Mouse (Mus musculus) ovary, postnatal 36 days (tissue): ENCODE data around the gene Lum.

Experiments
- DNase-seq: peaks from one replicate; pipeline ENCODE4 v3.0.0; 2022; ENCODE audit warnings: low spot score, mixed read lengths

The Lum gene

DNA sequence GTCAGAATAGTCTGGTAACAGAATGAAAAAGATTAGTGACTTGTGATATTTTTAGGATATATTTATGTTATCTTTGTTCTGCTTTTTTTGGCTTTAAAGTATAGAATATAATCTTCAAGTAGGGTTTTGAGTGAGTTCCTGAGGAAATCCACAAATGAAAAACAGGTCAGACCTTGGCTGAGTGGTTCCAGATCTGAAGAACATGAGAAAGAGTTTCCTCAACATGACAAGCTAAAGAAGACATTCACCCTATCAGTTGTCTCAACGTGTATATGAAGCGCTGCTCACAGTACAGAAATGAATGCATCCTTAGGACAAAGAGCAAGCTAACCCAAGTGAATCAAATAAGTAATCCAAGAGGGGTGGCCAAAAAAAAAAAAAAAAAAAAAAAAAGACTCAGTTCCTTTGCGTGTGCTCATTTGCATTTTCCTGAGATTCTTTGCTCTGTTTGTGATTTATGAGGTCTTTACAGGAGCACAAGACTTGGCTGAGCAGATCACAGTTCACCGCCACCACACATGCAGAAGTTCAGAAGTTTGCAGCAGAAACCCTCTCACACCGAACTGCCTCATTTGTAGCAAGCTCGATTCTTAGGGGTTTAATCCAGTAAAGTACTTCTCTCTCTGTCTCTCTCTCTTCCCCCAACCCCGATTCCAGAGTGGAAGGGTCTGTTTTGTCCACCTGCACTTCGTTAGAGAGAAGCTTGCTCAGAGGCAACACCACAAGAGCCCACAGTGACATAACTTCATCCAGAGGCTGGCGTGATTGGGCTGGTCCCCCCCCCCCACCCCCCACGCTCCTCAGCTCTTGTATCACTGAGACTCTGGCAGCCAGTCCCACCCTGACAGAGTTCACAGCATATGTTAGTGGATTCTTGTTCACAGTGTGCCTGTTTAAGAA lies at the start of gene Lum:
TSS of gene Lum (plus strand) at position 172 of the 900 bp plus-strand sequence.
- no peak for DNase-seq

DNA sequence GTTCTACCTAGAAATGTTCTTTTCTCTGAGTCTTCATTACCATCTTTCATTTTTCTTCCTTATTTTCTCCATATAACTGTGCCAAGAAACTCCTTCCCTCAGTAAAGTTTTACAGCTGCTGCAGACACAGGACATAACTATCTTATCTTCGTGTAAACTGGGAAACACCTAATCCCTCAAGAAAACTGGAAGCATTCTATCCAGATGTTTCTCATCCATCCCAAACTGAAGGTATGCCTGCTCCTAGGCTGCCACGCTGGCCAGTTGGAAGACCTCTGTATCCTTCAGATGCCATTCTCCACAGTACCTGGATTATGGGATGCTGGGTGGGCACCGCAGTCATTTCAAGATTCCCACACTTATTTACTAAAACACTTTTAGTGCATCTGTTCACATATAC lies 41.6 kb upstream of the Lum start:
- DNase-seq = no peak

DNA sequence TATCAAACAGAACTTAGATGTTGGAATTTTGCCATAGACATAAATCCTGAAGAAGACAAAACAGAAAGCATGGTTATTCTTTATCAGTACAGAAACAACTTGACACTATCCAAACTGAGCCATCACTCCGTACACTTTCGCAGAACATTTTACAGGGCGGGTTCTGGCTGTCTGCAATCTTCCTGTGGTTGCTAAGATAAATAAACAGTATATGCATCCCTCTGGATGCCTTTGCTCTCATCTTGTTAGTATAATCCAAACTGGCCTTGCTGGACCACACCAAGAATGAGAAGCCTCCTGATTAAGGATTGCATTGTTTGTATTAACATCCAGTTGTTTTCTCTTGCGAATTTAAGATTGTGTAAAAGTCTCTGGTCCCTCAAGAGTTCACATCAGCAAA lies 29.2 kb upstream of the Lum start:
- DNase-seq = no peak

DNA sequence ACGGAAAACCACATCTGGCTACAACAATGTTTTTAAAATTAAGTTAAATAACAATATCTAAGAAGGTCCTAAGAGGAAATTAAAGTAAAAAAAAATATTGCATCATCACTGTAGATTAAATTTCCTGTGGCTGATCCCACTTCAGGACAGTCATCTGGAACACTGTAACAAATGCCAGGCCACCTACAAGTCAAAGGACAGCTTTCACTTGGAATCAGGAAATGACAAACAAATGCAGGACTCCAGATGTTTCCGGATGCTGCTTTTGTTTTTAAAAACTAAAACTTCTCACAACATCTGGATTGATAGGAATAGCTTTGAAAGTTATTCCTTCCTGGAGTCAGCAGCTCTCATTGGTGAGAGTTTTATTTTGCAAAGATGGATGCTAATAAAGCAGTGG lies 28.0 kb upstream of the Lum start:
- no peak for DNase-seq

DNA sequence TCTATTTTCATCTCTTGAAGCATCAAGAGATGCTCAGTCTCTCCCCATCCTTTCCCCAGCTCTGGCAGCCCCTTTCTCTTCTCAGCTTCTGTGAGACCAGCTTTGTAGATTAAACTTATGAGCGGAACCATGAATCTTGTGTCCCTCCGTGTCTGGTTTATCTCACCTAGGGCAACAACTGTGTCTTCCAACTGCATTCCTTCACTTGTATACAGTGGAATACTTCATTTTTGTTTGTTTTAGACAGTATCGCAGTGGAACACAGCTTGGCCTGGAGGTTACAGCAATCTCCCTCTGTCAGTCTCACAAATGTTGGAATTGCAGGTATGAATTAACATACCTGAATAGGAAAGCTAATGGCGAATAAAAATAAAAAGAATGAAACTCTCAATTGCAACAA lies 26.7 kb upstream of the Lum start:
- DNase-seq = no peak

DNA sequence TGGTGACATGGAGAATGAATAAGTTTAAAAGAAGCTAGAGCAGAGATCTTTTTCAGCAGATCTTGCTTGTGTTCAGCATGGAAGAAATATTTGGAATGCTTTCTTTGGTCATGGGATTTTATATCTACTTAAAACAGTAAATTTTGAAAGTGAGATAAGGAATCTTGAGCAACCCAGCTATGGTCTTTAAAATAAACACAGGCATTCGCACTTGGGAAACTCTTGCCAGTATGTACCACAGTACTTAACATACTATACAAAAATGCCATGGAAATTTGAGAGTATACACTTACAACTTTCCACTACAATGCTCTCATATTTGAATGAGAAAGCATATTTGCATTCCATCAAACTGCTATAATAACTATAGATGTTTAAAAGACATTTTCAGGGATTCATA lies 17.2 kb upstream of the Lum start:
- DNase-seq = no peak

DNA sequence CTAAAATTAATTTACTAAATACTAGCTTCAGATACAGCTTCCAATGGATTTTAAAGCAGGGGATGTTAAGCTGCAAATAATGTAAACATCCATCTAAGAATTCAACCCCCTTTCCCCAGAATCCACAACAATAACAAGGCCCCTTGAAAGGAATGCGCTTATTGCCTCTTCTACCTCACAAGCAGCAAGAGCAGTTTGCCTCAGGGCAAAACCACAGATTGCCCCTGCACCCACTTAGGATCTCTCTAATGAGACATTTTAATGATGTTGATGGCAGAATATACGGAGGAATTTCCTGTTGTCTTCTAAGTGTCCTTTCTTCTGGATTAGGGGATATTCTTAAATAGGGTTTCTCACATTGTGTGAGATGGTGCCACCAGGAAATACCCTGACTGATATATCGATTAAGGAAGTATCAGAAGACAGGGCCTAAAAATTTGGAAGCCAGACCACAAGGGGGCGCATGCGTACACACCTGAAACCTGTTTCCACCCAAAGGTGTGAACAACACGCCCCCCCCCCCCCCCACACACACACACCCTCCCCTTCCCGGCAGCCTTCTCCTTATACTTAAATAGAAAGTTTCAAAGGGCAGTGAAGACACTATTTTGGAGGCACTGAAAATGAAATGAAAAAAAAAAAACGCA lies 2.7 kb downstream of the Lum start:
- no peak for DNase-seq

DNA sequence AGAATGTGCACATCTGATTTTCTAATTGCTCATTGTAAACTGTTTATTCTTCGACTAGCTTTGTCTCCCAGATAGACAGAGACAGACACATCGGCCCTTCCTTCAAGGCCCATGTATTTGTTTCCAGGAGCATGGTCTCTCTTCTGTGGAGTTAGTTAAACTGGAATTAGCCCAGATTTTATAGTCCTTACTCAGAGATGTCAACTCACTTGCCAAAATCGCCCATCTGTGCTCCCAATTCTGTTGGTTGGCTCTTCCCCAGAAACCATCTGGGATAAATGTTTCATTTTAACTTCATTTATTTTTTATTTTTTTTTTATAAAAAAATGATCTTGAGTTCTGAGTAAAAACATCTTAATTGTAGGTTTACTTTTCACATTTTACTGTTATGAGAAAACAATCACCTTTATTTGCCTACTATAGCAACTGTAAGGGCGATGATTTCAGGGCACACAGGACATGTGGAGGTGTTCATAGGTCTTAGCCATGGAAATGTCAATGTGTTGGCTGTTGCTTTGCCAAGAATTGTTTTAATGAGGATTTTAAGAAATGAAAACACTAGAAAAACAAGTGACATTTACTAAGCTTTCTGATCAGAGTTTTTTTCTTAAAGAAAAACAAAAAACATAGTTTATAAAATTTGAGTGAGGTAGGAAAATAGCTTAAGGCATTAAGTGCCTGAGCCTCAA lies 17.8 kb downstream of the Lum start:
- DNase-seq = no peak

DNA sequence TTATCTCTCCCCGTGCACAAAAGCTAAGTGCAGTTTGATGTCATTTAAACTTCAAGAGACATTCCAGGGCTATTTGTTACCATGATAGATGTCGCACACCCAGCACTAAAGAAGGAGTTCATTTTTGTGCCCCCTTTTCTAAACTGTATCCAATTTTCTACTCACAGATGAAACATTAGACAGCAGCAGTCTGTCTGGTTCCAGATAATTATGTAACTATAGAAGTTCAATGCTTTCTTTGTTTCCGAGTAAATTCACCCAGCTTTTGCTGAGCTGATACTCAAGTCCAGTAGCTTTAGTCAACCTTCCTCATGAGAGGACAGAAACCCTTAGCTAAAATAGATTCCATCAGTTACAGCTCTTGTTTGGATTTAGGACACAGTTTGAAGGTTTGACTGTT lies 19.2 kb downstream of the Lum start:
- no peak for DNase-seq

DNA sequence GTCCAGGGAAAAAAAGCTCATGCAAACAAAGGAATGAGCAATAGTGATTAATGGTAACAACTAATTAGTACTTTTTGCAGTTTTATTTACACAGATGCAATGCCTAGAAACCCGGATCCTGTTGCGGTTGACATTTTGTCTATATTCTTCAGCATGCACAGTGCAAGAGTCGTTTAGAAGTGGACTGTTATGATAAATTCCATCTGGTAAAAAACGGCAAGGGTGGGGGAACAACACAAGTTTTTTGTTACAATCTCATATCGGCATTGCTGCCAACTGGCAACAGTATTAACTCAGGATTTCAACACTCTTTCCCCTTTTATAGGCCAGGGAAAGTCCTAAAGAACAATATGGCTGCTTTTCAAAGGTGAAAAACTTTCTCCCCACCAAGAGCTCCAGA lies 22.2 kb downstream of the Lum start:
- DNase-seq = no peak

DNA sequence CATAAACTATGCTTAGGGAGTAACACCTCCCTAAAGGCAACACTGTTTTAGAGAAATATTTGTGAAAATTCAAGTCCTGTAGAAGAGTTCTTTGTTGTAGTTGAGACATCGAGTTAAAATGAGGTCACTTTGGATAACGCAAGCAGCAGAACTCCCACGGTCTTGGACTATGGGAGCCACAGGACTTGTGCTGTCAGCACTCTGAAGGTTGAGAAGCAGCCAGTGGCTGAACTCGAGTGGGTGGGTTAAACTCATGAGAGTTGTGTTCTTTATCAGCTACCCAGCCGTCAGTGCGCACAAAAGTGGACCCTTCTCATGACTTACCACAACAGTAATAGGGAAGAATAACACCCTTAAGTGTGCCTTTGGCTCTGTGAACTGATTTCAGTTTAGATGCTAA lies 24.6 kb downstream of the Lum start:
- DNase-seq = no peak

DNA sequence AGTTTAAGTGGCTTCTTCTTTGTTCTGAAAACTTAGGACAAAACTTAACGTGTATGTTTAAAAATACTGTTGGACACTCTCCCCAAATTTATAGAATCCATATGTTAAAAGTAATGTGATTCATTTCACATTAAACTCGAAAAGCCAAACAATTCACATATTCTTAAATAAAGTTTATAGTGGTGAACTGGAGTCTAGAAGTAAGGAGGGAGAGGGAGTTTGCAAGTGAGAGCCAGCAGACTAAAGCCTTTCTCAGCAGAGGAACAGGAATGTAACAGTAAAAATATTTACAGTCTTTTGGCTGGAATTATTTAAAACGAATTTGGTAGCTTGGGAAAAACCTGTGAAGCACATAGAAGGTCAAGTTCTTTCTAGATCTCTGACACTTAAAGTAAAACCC lies 26.1 kb downstream of the Lum start:
- no peak for DNase-seq

DNA sequence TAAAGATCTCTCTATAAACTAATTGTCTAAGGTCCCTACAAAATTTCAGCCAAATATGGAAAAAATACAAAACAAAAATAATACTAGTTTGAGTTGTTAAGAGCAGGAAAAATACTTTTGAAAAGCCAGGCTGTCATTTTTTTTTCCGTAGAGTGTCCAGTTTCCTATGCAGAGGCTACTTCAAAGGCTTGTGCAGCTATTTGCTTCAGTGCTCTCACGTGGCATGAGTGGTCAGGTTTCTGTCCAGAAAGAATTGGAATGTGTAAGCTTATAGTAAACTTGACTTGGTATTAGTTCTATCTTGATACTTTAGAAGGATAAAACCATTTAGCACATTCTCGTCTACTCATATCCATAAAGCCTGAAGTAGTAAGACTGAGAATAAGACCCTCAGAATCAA lies 26.8 kb downstream of the Lum start:
- no peak for DNase-seq

DNA sequence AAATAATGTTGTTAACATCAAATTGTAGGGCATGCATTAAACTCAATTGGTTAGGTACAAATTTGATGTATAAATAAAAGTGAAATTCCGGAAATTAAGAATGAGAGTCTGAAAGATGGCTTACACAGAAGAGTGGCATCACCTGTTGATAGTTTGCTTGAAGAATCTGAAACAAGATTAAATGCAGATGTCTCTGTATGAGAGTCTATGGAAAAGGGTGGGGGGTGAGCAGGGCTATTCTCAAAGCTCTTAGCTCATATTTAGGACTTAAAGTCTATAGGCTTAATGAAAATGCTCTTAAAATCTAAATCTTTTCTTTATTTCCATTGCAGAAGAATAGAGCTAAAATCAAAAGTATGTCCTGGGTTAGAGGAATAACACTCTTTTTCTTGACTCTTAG lies 30.8 kb downstream of the Lum start:
- no peak for DNase-seq

DNA sequence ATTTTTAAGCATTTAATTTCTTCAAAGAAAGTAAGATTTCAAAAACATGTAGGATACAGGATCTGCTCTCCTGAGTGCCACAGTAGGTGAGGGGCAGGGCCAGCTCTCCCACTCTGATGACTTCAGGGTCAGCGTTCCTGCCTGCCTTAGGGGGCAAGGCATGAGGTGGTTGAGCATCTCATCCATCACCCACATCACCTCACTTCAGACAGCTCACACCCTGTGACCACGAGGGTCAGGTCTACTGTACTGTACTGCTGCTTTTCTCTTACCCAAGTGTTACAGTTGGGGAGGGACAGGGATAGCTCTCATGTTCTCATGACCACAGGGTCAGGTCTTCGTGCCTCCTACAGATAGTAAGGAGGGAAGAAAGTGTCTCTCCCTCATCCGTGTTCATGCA lies 36.8 kb downstream of the Lum start:
- no peak for DNase-seq

DNA sequence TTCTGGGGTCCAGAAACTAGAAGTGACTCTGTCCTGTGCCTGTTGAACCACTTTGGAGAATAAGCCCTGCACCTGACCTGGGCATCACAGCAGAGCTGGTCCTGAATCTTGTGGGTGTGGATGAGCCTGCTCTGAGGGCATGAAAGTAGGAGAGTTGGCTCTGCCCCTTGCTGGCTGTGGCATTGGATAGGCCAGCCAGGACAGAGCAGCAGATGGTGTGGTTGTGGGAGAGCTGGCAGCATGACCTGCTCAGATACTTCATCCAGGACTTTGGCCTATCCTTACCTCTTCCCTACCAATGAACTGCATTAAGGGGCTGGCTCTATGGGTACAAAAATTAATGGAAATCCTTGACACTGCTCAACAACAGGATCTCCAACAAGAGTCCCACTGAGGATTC lies 38.3 kb downstream of the Lum start:
- no peak for DNase-seq

DNA sequence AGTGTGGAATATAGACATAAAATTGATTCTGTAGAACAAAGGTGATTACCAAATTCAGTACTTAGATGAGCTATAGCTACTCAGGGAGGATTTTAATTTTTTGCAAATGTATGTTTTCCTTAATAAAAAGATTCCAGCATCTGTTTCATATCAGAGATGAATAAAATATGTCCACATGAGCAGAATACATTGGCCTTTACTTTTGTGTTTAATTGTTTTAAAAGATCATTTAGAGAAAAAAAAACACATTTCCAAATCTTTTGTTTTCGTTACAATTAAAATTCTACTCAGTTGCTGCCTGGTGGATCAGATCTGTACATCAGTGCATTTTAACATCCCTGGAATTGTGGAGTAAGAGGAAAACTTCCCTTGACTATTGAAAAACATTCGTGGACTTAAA lies 41.7 kb downstream of the Lum start, which contains the start of gene Kera:
TSS of gene Kera (plus strand) at position 301 of the 400 bp plus-strand sequence.
- no peak for DNase-seq
